Mouse (Mus musculus) small intestine, adult 2 months (tissue): ENCODE data around the gene Tmod4.

Source experiments
- CTCF ChIP-seq: fragments of 200-500 bp; IDR thresholded peaks from 2 replicates; pipeline ENCODE4 v1.5.1; 2012; ENCODE audit warnings: low read depth, mild to moderate bottlenecking, control low read depth, inconsistent platforms, low read length, moderate library complexity, mixed read lengths; ENCODE audit not compliant: insufficient replicate concordance, insufficient read length; ENCODE audit errors: extremely low read depth
- POLR2A ChIP-seq: fragments of 200-500 bp; IDR thresholded peaks from 2 replicates; pipeline ENCODE4 v1.6.1; 2012; ENCODE audit warnings: low read depth, mild to moderate bottlenecking, control low read depth, inconsistent platforms, low read length, moderate library complexity

DNA sequence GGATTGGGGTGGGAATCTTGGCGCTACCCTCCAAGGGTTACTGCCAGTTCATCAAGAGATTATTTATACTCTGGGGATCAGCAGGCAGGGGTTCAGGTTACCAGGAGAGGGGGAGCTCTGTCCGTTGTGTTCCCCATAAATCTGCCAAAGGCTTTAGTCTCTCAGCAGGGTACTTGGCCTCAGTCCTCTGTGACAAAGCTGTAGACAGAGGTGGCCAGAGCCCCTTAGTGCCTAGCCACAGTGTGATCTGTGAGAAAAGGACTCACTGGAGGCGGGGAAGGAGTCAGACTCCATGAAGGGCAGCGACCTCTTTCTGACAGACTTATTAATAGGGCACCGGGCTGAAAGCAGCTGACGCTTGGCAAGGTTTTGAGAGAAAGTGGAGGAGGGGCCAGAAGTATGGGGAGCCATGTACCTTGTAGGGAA is 5.0 kb downstream of the Tmod4 start:
- no peak for TF ChIP-seq CTCF
- no peak for TF ChIP-seq POLR2A
